9 mouse cellular contexts compared by ENCODE assay signal in genomic region chr6:37442041-37442667, GRCm38 (mm10). TPM values are rescaled to one million over a fixed set of nuclear protein-coding genes. Genes with fewer than 3 reads are reported as not detected.
DNase-seq lines count a peak whose midpoint lies in the region; ATAC-seq and TF ChIP-seq lines count a peak whose summit lies in the region.
"Had no signal": no experiment of that assay in that cellular context is flagged by ENCODE, and none has a peak within 500 bp of the region (broad histone marks: within the 10 kb centered on the region; RNA-seq: fewer than 3 reads in every experiment).

Gene Creb3l2, minus strand, starts transcription at chr6:37442146.

- peak; percentile 99 for TF ChIP-seq POLR2A in embryonic fibroblast, embryonic 13.5 days (IDR thresholded peaks at IDR 0.05; ENCODE audit: low read depth, low read length)

- peak within 1 kb of the TSS; percentile 75 for H3K4me2 ChIP-seq in limb, embryonic 12.5 days
- H3K4me2 ChIP-seq in midbrain, embryonic 14.5 days (ENCODE audit: low read length) = peak within 1 kb of the TSS; percentile 92

- ATAC-seq in limb, embryonic 12.5 days (ENCODE audit: insufficient number of reproducible peaks, insufficient read depth, low FRiP score, low TSS enrichment, low read depth) = peak; percentile 99
- ATAC-seq in midbrain, embryonic 14.5 days (ENCODE audit: low FRiP score, low TSS enrichment) = peak; percentile 99

- H3K27me3 ChIP-seq in limb, embryonic 12.5 days = no peaks in the 10 kb centered on the region
- peaks cover 4% of the 10 kb centered on the region; the same call in 1 of the 2 replicates for H3K27me3 ChIP-seq in midbrain, embryonic 14.5 days (ENCODE audit: control insufficient read depth, insufficient read depth, low read length)

- peak within 1 kb of the TSS; percentile 94 for H3K9ac ChIP-seq in limb, embryonic 12.5 days (replicated peaks)
- peak within 1 kb of the TSS; percentile 57; the same call in 1 of the 2 replicates for H3K9ac ChIP-seq in midbrain, embryonic 14.5 days (replicated peaks; ENCODE audit: low read length)

- under 1% methylated on average over 33 of the region's 33 CpGs for WGBS in limb, embryonic 12.5 days
- under 1% methylated on average over 33 of the region's 33 CpGs for WGBS in midbrain, embryonic 14.5 days

- H3K4me1 ChIP-seq in embryonic fibroblast, embryonic 13.5 days (ENCODE audit: control insufficient read depth, insufficient read depth, low read length) = 0 out of 2 replicates have a peak, but pooled peaks cover 4% of the 10 kb centered on the region
- peaks cover 34% of the 10 kb centered on the region for H3K4me1 ChIP-seq in limb, embryonic 12.5 days (replicated peaks)
- 0 out of 2 replicates have a peak, but pooled peaks cover 4% of the 10 kb centered on the region for H3K4me1 ChIP-seq in midbrain, embryonic 14.5 days (ENCODE audit: control insufficient read depth, insufficient read depth, low read length)

- peak; percentile 98 for DNase-seq in A20 (ENCODE audit: low read depth, low spot score)
- peak; percentile 100 for DNase-seq in brain, adult 2 months (ENCODE audit: low read depth, low spot score)
- peak; percentile 99 for DNase-seq in heart, adult 8-10 months (ENCODE audit: low spot score)
- peak; percentile 98 to 99 for DNase-seq in kidney, adult 8-10 months
- peak; percentile 99 for DNase-seq in midbrain, embryonic 14.5 days
- DNase-seq in spleen, adult 12 weeks (ENCODE audit: low spot score) = peak; percentile 95

- H3K36me3 ChIP-seq in limb, embryonic 12.5 days = peaks cover 3% of the 10 kb centered on the region; the same call in 1 of the 2 replicates
- no peaks in the 10 kb centered on the region for H3K36me3 ChIP-seq in midbrain, embryonic 14.5 days (ENCODE audit: control insufficient read depth, insufficient read depth, low read length)

- H3K4me3 ChIP-seq in embryonic fibroblast, embryonic 13.5 days (ENCODE audit: insufficient read depth, low read length) = peak within 1 kb of the TSS; percentile 79
- peak within 1 kb of the TSS; percentile 89 for H3K4me3 ChIP-seq in limb, embryonic 12.5 days (replicated peaks)
- H3K4me3 ChIP-seq in midbrain, embryonic 14.5 days (replicated peaks; ENCODE audit: low read depth, low read length) = peak within 1 kb of the TSS; percentile 67

- no peaks in the 10 kb centered on the region for H3K9me3 ChIP-seq in limb, embryonic 12.5 days
- H3K9me3 ChIP-seq in midbrain, embryonic 14.5 days (ENCODE audit: control insufficient read depth, low read length) = no peaks in the 10 kb centered on the region

- peak within 1 kb of the TSS; percentile 82 for H3K27ac ChIP-seq in embryonic fibroblast, embryonic 13.5 days (ENCODE audit: insufficient read depth, low read length)
- peak within 1 kb of the TSS; percentile 97 for H3K27ac ChIP-seq in limb, embryonic 12.5 days
- H3K27ac ChIP-seq in midbrain, embryonic 14.5 days (replicated peaks; ENCODE audit: low read depth, low read length) = peak within 1 kb of the TSS; percentile 56; the same call in 1 of the 2 replicates

- no peak for TF ChIP-seq CTCF in embryonic fibroblast, embryonic 13.5 days (IDR thresholded peaks at IDR 0.05; ENCODE audit: borderline replicate concordance, insufficient read depth, low read length)

RNA-seq across cellular contexts. Expression of gene Creb3l2, which starts in this region (rescaled TPM):
- 55.0 and 62.8 TPM in 2 replicates for polyA plus RNA-seq in embryonic fibroblast, embryonic 13.5 days (2011; ENCODE audit: insufficient read length, low read depth, missing spikeins)
- total RNA-seq in heart, adult 8-10 months (2022) = 10 to 100 TPM; 21.8 to 23.8 (median 23.2) TPM
- 26.4 and 30.7 TPM in 2 replicates for polyA plus RNA-seq in limb, embryonic 12.5 days (2016; fragmentation: Nextera tagmentation; extraction: Ambion mirVana)
- 1.6 and 3.2 TPM in 2 replicates for polyA plus RNA-seq in midbrain, embryonic 14.5 days (2014; fragmentation: Nextera tagmentation; extraction: Ambion mirVana)
- total RNA-seq: MEL had no signal

Comparison
In these comparisons a context has a peak if more than half of its experiments do, and no peak if none do; other contexts are left out.
1. Peak in every context shown above with its lines: DNase-seq, ATAC-seq, H3K4me3 ChIP-seq and H3K27ac ChIP-seq.